Mouse (Mus musculus): ENCODE data around the gene Fam83c. TPM values are rescaled to one million over a fixed set of nuclear protein-coding genes. Genes with fewer than 3 reads are reported as not detected.

The Fam83c gene
- total RNA-seq, 2 experiments from 2014 or later, result not detected

- DNase-seq, result peak; percentile 86
Observed at GRCm38 (mm10) chr2:155826630-155827424, 7.8 kb downstream of the Fam83c start, which contains the start of gene Eif6. Gene Eif6 (minus strand): TSS chr2:155826925.

GRCm38 (mm10) chr2:155825904-155826629, 8.6 kb downstream of the Fam83c start:
- no peak for DNase-seq

- no peak for DNase-seq
Observed at GRCm38 (mm10) chr2:155823722-155824121, 10.9 kb downstream of the Fam83c start.

DNA sequence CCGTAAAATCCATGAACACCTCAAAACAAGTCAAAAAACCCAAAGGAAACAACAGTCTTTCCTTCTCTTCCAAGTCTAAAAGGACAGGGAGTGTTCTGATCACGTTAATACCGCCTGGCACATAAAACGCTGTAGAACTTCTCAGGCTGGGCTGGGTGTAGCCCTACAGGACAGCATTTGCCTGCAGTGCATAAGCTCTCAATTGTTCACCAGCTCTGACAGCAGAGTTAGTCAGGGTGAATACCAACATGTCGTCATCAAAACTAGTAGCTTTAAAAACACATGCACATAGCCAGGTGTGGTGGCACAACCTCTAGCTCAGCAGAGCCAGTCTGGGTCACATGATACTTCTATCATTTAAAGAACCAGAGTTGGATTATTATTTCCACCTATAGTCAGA, 13.9 kb downstream of the Fam83c start:
- DNase-seq, result no peak

- no peak for DNase-seq
Observed at GRCm38 (mm10) chr2:155819449-155820251, 15.0 kb downstream of the Fam83c start.

- no peak for DNase-seq
Observed at GRCm38 (mm10) chr2:155819392-155819448, 15.4 kb downstream of the Fam83c start, which contains the start of gene BC029722. Gene BC029722 (minus strand): TSS chr2:155819426.

DNA sequence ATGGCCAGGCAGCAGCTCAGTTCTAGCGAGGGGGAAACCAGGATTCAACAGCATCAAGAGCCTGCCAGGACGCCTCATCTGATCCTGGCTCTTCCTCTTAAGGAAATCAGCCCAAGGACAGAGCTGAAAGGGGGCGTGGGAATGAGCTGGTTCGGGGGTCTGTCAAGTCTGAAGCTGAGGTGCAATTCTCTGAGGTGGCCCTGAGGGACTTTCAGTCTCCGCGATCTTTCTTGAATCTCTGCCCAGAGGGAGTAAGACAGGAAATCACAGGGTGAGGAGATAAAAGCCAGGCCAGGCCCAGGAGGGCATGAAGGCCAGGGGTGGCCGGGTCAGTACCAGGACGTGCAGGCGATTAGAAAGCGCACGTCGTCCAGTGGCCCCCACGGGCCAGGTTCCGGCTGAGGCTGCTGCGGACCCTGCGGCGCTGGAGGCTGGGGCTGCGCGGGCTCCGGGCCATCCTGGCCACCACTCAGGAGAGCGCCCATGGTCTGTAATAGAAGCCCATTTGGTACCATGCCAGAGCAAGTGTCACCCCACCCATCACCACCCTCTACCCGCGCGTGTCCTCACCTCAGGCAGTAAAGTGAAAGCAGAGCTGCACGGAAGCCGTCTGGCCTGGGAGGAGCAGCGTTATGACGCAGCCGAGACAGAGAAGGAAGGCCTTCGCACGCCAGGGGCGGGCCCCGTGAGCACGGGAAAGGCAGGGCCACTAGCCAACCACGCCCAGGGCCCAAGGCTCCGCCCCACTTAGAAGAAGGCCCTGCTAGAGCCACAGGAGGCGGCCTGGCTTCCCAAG, 15.9 kb downstream of the Fam83c start:
- peak; percentile 97 for DNase-seq

DNA sequence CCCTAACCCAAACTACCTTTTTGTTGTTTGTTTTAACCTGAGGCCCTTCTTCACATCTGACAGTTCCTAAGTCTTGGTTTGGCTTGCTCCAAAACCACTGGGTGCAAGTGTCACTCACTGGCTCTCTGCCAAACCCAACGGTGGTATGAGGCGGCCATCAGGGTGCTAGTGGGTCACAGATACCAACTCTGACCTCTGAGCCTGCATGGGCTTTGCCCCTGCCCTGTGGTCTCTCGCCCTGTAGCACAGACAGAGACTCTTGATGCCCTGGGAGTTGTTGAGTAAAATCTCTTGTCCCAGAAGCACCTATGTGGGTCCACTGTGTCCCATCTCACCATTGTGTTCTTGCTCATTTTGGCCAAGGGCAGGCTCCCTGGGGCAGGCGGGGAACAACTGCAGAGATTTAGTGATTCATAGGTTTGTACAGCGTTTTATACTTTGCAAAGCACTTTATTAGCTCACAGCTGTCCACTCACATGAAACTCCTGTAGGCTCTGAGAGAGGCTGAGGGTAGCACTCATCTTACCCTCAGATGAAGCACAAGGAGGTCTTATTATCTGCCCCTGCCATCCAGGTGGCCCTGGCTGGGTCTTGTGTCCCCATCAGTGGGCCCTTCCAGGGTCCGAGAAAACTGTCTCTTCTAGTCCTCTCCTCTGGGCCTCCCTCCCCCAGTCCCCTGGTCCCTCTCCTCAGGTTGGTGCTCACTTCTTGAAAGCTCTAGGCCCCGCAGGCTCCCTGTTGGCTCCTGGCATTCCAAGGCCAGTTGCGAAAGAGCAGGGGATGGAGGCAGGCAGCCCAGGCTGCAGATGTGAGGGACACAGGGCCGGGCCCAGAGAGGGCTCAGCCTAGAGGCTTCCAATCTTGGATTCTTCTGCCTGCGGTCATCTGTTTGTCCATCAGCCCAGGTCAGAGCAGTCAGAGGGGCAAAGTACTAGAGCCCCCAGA, 17.1 kb downstream of the Fam83c start:
- peak; percentile 69 for DNase-seq

DNA sequence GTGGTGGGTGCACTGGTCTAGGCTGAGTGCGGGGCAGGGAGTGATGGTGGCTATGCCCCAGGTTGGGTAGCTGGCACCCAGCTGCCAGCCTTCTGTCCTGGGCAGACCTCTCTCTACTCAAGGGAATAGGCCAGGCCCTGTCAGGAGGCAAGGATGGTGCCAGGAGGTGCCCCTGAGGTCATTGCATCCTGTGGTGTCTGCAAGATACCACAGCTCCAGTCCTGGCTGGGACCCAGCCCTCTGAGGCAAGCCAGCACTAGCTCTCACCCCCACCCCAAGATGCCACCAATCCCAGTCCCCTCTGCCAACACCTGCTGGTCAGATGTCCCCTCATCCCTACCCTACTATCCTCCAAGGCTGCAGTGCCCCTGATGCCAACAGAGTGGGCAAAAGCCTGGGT, 18.5 kb downstream of the Fam83c start:
- no peak for DNase-seq

DNA sequence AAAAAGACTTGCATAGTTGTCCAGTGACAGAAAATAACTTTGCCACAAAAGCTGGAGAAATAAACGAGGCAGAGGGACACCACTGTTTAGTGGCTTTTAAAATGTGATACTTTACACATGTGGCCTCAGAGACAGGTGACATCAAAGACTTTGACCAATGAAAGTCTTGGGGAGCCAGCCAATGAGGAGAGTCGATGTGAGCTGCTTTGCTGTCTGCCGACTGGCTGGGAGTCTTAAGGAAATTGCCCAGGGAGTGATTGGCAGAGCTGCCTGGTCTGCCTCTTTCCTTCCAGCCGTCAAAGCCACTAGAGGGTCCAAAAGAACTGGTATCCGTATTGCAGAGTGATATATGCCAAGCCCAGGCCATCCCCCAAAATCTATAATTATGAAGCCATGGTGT, 19.8 kb downstream of the Fam83c start:
- DNase-seq, result no peak

DNA sequence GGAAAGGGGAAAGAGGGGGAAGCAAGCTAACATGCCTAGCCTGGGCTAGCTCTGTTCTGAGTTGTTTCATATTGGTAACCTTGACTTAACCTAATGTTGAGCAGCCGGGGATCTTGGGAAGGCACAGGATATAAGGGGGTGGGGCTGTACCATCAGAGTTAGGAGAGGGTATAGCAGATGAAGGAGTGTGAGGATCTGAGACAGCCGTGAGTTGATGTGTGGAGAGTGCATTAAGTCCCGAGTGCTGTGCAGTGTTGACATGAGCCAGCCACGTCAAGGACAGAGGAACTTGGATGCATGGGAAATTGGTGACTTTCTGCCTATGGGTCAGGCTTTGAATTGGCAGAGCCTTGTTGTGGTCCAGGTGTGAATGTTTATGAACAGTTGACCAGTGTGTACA, 22.0 kb downstream of the Fam83c start:
- DNase-seq, result no peak

DNA sequence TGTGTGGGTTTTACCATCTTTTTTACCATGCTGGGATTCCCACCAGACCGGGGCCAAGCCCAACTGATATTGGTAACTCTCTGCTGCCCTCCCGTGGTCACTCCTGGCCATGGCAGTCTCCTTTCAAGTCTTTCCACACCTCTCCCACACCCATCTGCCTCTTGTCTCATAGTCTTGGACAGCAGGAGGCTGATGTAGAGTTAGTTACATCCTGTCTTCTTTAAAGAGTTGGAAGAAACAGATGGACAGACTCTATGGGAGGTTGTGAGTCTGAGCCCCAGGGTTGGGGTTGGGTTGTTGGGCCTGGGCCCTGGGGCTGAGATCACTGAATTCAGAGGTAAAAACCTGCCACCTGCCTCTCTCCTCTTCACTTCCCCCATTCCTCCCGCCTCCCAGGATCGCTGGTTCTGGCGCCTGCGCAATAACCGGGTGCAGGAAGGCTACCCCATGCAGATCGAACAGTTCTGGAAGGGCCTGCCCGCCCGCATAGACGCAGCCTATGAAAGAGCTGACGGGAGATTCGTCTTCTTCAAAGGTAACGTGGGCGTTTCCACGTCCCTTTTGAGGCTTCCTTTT, 22.7 kb downstream of the Fam83c start:
- no peak for DNase-seq

GRCm38 (mm10) chr2:155809620-155810019, 25.0 kb downstream of the Fam83c start:
- DNase-seq, result no peak

DNA sequence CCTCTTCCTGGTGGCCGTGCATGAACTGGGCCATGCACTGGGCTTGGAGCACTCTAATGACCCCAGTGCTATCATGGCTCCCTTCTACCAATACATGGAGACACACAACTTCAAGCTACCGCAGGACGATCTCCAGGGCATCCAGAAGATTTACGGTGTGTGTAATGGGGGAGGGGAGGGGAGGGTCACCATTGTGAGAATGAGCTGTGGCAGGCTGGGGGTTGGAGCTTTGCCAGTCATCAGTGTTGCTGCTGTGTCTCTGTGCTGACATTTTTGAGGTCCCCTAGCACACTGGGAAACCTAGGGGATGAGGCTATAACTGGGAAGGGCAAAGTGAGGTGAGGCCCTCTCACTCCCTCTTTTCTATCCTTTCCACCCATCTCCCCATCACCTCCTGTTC, 27.2 kb downstream of the Fam83c start:
- DNase-seq, result no peak

GRCm38 (mm10) chr2:155806548-155806947, 28.1 kb downstream of the Fam83c start:
- peak; percentile 54 for DNase-seq

GRCm38 (mm10) chr2:155805925-155806255, 28.8 kb downstream of the Fam83c start:
- DNase-seq, result no peak

DNA sequence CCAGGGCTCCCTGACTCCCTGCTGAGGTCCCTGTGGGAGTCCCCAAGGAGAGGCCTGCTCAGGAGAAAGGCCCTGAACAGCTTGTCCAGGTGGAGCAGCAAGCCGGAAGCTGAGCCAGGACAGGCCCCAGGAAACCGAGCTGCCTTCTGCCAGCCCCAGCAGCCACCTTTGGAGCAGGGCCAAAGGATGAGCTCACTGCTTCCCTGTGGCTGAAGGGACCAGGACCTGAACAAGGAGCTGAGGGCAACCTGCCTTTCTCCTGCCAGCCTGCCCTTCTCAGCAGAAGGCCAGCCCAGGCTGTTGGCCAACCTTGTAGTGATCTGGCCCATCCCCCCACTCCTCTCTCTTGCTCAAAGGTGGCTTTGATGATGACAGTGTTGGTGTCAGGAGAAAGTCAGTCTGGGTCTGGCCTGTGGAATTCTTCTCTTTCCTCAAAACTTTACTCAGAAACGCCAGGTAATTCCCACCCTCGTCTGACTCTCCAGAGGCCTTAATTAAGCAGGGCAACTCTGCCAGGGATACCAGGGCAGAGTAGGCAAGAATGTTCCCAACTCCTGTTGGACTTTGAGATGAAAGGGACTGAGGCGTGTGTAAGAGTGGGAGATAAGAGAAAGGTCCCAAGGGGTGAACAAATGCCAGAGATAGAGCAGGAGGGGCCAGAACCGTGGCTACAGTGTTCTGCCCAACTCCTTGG, 29.3 kb downstream of the Fam83c start:
- peak; percentile 74 for DNase-seq

GRCm38 (mm10) chr2:155804053-155804452, 30.6 kb downstream of the Fam83c start:
- DNase-seq, result no peak

DNA sequence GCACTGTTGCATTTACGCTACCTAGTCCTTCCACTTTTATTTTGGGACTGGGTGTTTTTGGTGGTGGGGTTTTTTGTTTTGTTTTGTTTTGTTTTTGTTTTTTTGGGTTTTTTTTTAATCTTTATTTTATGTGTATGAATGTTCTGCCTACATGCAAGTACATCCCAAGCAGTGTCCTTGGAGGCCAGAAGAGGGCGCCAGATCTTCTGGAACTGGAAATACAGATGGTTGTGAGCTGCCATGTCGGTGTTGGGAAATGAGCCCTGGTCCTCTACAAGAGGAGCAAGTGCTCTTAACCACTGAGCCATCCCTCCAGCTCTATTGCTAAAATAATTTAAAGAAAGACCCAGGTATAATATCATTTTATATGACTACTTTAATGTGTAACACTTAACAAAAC, 31.9 kb downstream of the Fam83c start:
- DNase-seq, result no peak

- no peak for DNase-seq
Observed at GRCm38 (mm10) chr2:155798613-155799012, 36.0 kb downstream of the Fam83c start.
